Mouse (Mus musculus) forebrain, embryonic 11.5 days (tissue): ENCODE measurements around the gene Prpsap1. TPM values are rescaled to one million over a fixed set of nuclear protein-coding genes. Genes with fewer than 3 reads are reported as not detected.
"Not testable (repeated sequence)": the region's sequence is repeated elsewhere in the genome, so short reads cannot be mapped to it uniquely, and the experiment has no call there.

ENCODE experiments used
- ATAC-seq: fragments of 200-750 bp; cut with Nextera tagmentation; replicated peaks from 2 replicates; pipeline ENCODE4 v1.8.0; 2017; ENCODE audit warnings: moderate TSS enrichment; ENCODE audit not compliant: low FRiP score
- DNase-seq: peaks from one replicate; pipeline ENCODE4 v3.0.0-alpha.2; 2017; ENCODE audit warnings: low spot score
- H3K27ac ChIP-seq: fragments of 300-500 bp; sonication (generic); 2 replicates; pipeline ENCODE4 v1.5.1; 2014; ENCODE audit warnings: low read depth, low read length
- H3K27me3 ChIP-seq: fragments of 300-500 bp; sonication (generic); 2 replicates; pipeline ENCODE4 v1.6.1; 2014; ENCODE audit warnings: mild to moderate bottlenecking, low read length, mixed read lengths; ENCODE audit not compliant: control insufficient read depth, insufficient read depth
- H3K36me3 ChIP-seq: fragments of 300-500 bp; sonication (generic); 2 replicates; pipeline ENCODE4 v1.6.1; 2014; ENCODE audit warnings: mild to moderate bottlenecking, low read length, moderate library complexity, mixed read lengths; ENCODE audit not compliant: control insufficient read depth, insufficient read depth
- H3K4me1 ChIP-seq: fragments of 300-500 bp; sonication (generic); replicated peaks from 2 replicates; pipeline ENCODE4 v1.6.1; 2014; ENCODE audit warnings: low read length, mixed read lengths; ENCODE audit not compliant: control insufficient read depth, insufficient read depth
- H3K4me2 ChIP-seq: fragments of 300-500 bp; sonication (generic); 2 replicates; pipeline ENCODE4 v1.6.1; 2014; ENCODE audit warnings: low read depth, mild to moderate bottlenecking, low read length, moderate library complexity, mixed read lengths; ENCODE audit not compliant: severe bottlenecking
- H3K4me3 ChIP-seq: fragments of 300-500 bp; sonication (generic); 2 replicates; pipeline ENCODE4 v1.5.1; 2014; ENCODE audit warnings: low read depth, low read length
- H3K9ac ChIP-seq: fragments of 300-500 bp; sonication (generic); 2 replicates; pipeline ENCODE4 v1.6.1; 2014; ENCODE audit warnings: low read length
- H3K9me3 ChIP-seq: fragments of 300-500 bp; sonication (generic); 2 replicates; pipeline ENCODE4 v1.6.1; 2016; ENCODE audit warnings: low read length, mixed read lengths; ENCODE audit not compliant: control insufficient read depth
- WGBS: fragments of 180-500 bp; shearing (Covaris S2); extraction: QIAGEN DNeasy Blood & Tissue Kit; methylation state at CpG from one replicate; pipeline ENCODE4 v1.1.7; 2014; 5-methylcytosine and 5-hydroxymethylcytosine counted together
- polyA plus RNA-seq: library from polyadenylated mRNA; unstranded; fragments of >200 nt; fragmentation: Nextera tagmentation; extraction: Ambion mirVana; gene quantifications from 2 replicates; pipeline ENCODE4 v1.2.1, GENCODE M21; 2014

Gene Prpsap1
- polyA plus RNA-seq, 1 experiment from 2014 or later = 195 TPM

DNA sequence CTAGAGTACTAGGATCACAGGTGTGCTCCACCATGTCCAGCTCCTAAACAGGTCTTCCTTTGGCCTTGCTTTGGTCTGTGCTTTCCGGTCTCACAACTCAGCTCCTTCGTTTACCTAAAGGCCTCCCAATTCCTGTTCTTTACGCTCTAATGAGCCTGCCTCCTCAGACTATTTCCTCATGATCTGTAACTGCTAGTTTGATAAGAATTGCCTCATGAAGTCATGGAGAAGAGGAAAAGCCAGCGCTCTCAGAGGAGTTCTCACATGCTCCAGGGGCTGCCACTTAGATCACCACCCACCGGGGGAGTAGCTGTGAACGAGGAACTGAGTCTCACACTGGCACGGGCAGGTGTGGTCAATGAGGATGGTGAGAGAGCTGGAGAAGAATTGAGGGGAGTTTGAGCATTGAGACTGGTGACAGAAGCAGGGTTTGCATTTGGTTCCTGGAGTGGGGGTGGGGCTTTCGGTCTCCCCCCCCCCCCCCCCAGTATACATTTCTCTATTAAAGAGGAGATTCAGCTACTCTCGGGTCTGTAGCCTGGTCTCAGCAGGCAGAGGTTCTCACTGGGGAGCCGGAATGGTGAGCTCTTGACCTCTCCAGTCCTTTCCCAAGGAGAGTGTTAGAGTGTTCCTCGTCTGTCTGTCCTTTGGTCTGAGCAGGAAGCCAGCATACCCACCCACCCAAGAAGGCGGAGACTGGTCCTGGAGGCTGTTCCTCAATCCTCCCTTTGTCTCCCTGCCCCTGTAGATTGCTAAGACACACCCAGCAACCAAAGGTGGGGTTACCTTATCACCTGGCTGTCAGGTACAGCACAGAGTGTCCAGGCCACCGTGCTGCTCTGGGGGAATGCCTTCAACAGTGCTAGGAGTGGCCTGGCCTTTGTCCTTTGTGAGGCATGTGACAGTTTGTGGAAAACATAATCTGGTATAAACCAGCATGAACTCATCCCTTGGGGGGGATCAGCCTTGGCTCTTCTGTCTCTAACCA is 64.8 kb downstream of the Prpsap1 start:
- H3K27ac ChIP-seq = no peak overlapping the region
- no peaks in the 10 kb centered on the region for H3K9me3 ChIP-seq
- no peaks in the 10 kb centered on the region for H3K36me3 ChIP-seq
- no peak overlapping the region for H3K9ac ChIP-seq
- 59% methylated on average over 13 of the region's 13 CpGs for WGBS
- peaks cover 3% of the 10 kb centered on the region; the same call in 1 of the 2 replicates for H3K27me3 ChIP-seq
- H3K4me3 ChIP-seq = no peak overlapping the region
- ATAC-seq = no peak
- no peak overlapping the region for H3K4me2 ChIP-seq
- no peak for DNase-seq
- no peaks in the 10 kb centered on the region for H3K4me1 ChIP-seq

GRCm38 (mm10) chr11:116426852-116427575 is 67.0 kb downstream of the Prpsap1 start:
- Histone ChIP-seq H3K27me3 (peaks cover 3% of the 10 kb centered on the region; the same call in 1 of the 2 replicates), H3K27ac (no peak overlapping the region), H3K4me3 (no peak overlapping the region), H3K9ac (no peak overlapping the region), H3K4me2 (no peak overlapping the region), H3K9me3 (no peaks in the 10 kb centered on the region), H3K4me1 (no peaks in the 10 kb centered on the region), H3K36me3 (no peaks in the 10 kb centered on the region)
- WGBS = 85% methylated on average over 6 of the region's 6 CpGs
- no peak for ATAC-seq
- DNase-seq = no peak

DNA sequence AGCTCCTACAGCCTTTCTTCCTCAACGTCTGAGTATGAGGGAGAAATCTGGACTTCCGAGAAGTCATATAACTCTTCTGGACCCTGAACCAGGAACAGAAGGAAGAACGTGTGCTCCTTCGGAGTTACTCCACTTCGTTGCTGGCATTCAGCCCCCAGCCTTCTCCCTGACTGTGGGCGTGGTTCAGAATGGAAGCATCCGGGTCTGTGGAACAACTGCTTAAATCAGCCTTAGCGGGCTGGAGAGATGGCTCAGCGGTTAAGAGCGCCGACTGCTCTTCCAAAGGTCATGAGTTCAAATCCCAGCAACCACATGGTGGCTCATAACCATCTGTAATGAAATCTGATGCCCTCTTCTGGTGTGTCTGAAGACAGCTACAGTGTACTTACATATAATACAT is 67.7 kb downstream of the Prpsap1 start:
- H3K36me3 ChIP-seq, H3K27me3 ChIP-seq, DNase-seq, H3K4me1 ChIP-seq, ATAC-seq, H3K9ac ChIP-seq, H3K27ac ChIP-seq, H3K9me3 ChIP-seq, H3K4me3 ChIP-seq, H3K4me2 ChIP-seq: not testable (repeated sequence)
- 90% methylated on average over 11 of the region's 11 CpGs for WGBS

DNA sequence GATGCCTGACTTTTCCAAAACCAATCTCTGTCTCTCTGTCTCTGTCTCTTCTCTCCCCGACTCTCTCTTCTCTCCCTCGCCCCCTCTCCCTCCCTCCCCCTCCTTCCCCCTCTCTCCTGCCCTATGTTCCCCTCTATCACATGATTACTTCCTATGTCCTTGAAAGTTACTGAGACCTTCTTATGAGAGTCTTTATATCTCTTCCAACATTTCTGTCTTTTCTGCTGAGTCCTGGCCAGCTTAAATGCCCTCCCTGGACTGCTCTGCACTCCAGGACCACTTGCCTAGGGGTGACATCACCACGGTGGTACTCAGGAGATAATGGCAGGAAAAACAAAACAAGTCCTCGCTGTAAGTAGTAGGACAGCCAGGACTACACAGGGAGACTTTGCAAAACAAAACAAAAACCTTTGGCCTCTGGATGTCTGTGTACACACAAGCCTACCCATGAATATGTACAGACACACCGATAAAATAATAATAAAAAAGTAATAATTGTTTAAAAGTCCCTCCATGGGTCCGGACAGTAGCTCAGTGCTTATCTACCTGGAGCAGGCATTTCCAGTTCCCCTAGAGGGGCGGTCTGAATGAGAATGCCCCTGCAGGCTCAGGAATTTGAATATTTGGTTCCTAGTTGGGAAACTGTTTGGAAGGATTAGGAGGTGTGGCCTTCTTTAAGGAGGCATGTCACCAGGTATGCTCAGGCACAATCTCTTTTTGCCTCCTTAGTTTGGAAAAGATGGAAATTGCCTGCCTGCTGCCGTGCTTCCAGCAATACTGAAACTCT is 69.2 kb downstream of the Prpsap1 start:
- DNase-seq = no peak
- ATAC-seq = no peak
- H3K9ac ChIP-seq = no peak overlapping the region
- no peak overlapping the region for H3K4me2 ChIP-seq
- no peak overlapping the region for H3K4me3 ChIP-seq
- no peaks in the 10 kb centered on the region for H3K9me3 ChIP-seq
- H3K27ac ChIP-seq = no peak overlapping the region
- no peaks in the 10 kb centered on the region for H3K27me3 ChIP-seq
- H3K4me1 ChIP-seq = no peaks in the 10 kb centered on the region
- no peaks in the 10 kb centered on the region for H3K36me3 ChIP-seq
- 66% methylated on average over 8 of the region's 8 CpGs for WGBS

DNA sequence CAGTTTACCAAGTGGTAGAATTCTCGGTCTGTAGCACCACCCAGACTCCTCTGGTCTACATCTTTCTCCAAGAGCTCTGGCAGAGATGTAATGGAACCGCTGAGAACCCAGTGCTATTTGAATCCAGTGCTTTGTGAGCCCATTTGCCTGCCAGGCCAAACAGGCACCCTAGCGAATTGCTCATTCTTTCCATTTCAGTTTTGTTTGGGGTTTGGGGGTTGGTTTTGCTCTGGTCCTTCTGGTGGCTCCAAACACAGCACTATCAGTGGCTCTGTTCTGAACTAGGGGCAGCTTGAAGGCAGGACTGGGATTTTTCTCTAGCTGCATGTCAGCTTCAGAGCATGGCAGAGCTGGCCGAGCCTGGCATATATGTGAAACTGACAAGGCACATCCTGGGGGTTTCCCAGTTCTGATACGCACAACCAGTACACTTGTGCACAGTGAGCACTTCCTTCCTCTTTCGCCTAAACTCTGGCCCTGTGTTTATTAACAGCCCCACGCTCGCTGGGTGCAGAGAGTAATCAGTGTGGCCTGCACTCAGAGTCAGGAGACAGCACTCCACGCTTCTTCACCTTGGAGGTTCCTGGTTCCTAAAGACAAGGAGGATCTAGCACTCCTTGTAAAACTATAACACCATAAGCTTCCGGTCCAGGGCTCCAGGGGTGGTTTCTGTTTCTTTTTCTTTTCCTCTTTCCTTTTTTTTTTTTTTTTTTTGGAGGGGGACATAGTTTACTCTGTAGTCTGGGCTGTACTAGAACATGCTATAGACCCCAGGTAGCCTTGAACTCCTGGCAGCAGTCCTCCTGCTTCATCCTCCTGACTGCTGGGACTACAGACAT is 70.0 kb downstream of the Prpsap1 start:
- no peaks in the 10 kb centered on the region for H3K9me3 ChIP-seq

GRCm38 (mm10) chr11:116423214-116423613 is 70.8 kb downstream of the Prpsap1 start:
- no peaks in the 10 kb centered on the region for H3K27me3 ChIP-seq
- no peaks in the 10 kb centered on the region for H3K36me3 ChIP-seq
- no peaks in the 10 kb centered on the region for H3K4me1 ChIP-seq
- H3K9ac ChIP-seq = no peak overlapping the region
- H3K4me3 ChIP-seq = no peak overlapping the region
- H3K27ac ChIP-seq = no peak overlapping the region
- peak; percentile 30 for DNase-seq
- WGBS = 90% methylated on average over 6 of the region's 6 CpGs
- no peak overlapping the region for H3K4me2 ChIP-seq
- no peaks in the 10 kb centered on the region for H3K9me3 ChIP-seq
- no peak for ATAC-seq

More for the DNA sequence above, 70.0 kb downstream of the Prpsap1 start:
- no peak overlapping the region for H3K4me3 ChIP-seq
- H3K27me3 ChIP-seq = no peaks in the 10 kb centered on the region
- H3K4me2 ChIP-seq = no peak overlapping the region
- H3K27ac ChIP-seq = no peak overlapping the region
- H3K4me1 ChIP-seq = no peaks in the 10 kb centered on the region
- DNase-seq (no peak), ATAC-seq (no peak)
- 90% methylated on average over 10 of the region's 10 CpGs for WGBS
- no peak overlapping the region for H3K9ac ChIP-seq
- no peaks in the 10 kb centered on the region for H3K36me3 ChIP-seq

GRCm38 (mm10) chr11:116422562-116422961 is 71.4 kb downstream of the Prpsap1 start:
- H3K9ac ChIP-seq = no peak overlapping the region
- no peaks in the 10 kb centered on the region for H3K9me3 ChIP-seq
- no peak overlapping the region for H3K4me3 ChIP-seq
- ATAC-seq = no peak
- H3K36me3 ChIP-seq = no peaks in the 10 kb centered on the region
- 71% methylated on average over 2 of the region's 2 CpGs for WGBS
- no peaks in the 10 kb centered on the region for H3K4me1 ChIP-seq
- peak; percentile 34 for DNase-seq
- no peak overlapping the region for H3K27ac ChIP-seq
- H3K27me3 ChIP-seq = no peaks in the 10 kb centered on the region
- H3K4me2 ChIP-seq = no peak overlapping the region
